Mouse (Mus musculus): ENCODE data around the gene Paxbp1.

- peak; percentile 97 for TF ChIP-seq GATA1 (IDR thresholded peaks at IDR 0.05; ENCODE audit: low read length)
- peak; percentile 91 for TF ChIP-seq TAL1 (IDR thresholded peaks at IDR 0.05; ENCODE audit: low read length)
Measured at GRCm38 (mm10) chr16:90988665-90989064, 55.7 kb downstream of the Paxbp1 start.
